Comparison of ENCODE assay signal across 25 mouse cellular contexts in the genomic region with DNA sequence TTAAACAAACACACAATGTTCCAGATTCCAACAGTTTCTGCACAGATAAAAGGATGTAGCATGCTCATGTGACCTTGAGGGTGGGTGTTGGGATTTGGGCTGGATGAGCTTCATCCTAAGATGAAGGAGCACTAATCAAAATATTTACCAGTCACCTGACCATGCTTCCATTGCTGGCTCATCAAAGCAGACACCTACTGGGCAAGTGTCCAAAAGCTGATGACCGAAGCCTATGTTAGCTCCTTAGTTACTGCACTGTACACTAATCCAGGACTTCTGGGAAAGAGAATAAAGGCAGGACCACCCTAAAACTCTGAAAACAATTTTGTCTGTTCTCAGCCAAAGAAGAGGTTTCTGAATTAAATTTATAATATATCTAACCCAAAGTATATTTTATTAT.
DNase-seq lines count a peak whose midpoint lies in the region; ATAC-seq and TF ChIP-seq lines count a peak whose summit lies in the region.
"Had no signal": no experiment of that assay in that cellular context is flagged by ENCODE, and none has a peak within 500 bp of the region (broad histone marks: within the 10 kb centered on the region; RNA-seq: fewer than 3 reads in every experiment).

No protein-coding gene starts in this region.

- no peak overlapping the region for H3K27ac ChIP-seq in forebrain, embryonic 13.5 days
- H3K27ac ChIP-seq in forebrain, embryonic 11.5 days (ENCODE audit: low read depth, low read length) = no peak overlapping the region
- H3K27ac ChIP-seq in midbrain, embryonic 13.5 days = no peak overlapping the region
- H3K27ac ChIP-seq in midbrain, embryonic 16.5 days (ENCODE audit: low read length) = no peak overlapping the region
- H3K27ac ChIP-seq: embryonic facial prominence, embryonic 10.5 days; embryonic facial prominence, embryonic 13.5 days; gastrocnemius, adult 2 months; hindbrain, embryonic 12.5 days; hindbrain, embryonic 15.5 days had no signal

- WGBS in forebrain, embryonic 13.5 days = 41% methylated on average over 1 of the region's 1 CpGs
- 89% methylated on average over 1 of the region's 1 CpGs for WGBS in forebrain, embryonic 11.5 days
- 85% methylated on average over 1 of the region's 1 CpGs for WGBS in midbrain, embryonic 13.5 days
- 63% methylated on average over 1 of the region's 1 CpGs for WGBS in midbrain, embryonic 16.5 days

- TF ChIP-seq CTCF in brain, embryonic 14.5 days (IDR thresholded peaks at IDR 0.05; ENCODE audit: borderline replicate concordance, extremely low read depth, insufficient read depth, insufficient read length) = no peak

- peak; percentile 93 for ATAC-seq in forebrain, embryonic 13.5 days
- no peak; the same call in 1 of the 2 replicates for ATAC-seq in forebrain, embryonic 11.5 days (replicated peaks; ENCODE audit: low FRiP score)
- 0 out of 2 replicates have a peak, but pooled peaks have one; percentile 37 for ATAC-seq in midbrain, embryonic 13.5 days
- ATAC-seq in midbrain, embryonic 16.5 days = no peak
- ATAC-seq: activated CD4-positive, CD25-positive, alpha-beta regulatory T cell, adult 4 months; intestine, postnatal 0 days had no signal

- TF ChIP-seq POLR2A in brain, embryonic 14.5 days (IDR thresholded peaks at IDR 0.05; ENCODE audit: borderline replicate concordance, extremely low read depth, insufficient read depth, insufficient read length, poor library complexity, severe bottlenecking) = no peak

- H3K4me2 ChIP-seq in forebrain, embryonic 13.5 days = no peak overlapping the region
- no peak overlapping the region for H3K4me2 ChIP-seq in forebrain, embryonic 11.5 days (ENCODE audit: low read depth, low read length, severe bottlenecking)
- no peak overlapping the region for H3K4me2 ChIP-seq in midbrain, embryonic 13.5 days (replicated peaks)
- no peak overlapping the region for H3K4me2 ChIP-seq in midbrain, embryonic 16.5 days (ENCODE audit: low read length)
- H3K4me2 ChIP-seq: embryonic facial prominence, embryonic 13.5 days; heart, embryonic 11.5 days; hindbrain, embryonic 12.5 days; hindbrain, embryonic 15.5 days had no signal

- H3K4me3 ChIP-seq in forebrain, embryonic 13.5 days = no peak overlapping the region
- no peak overlapping the region for H3K4me3 ChIP-seq in forebrain, embryonic 11.5 days (ENCODE audit: low read depth, low read length)
- no peak overlapping the region for H3K4me3 ChIP-seq in midbrain, embryonic 13.5 days (replicated peaks)
- no peak overlapping the region for H3K4me3 ChIP-seq in midbrain, embryonic 16.5 days (ENCODE audit: low read depth, low read length)
- H3K4me3 ChIP-seq: embryonic facial prominence, embryonic 10.5 days; embryonic facial prominence, embryonic 13.5 days; erythroblast, embryonic 14.5 days; gastrocnemius, adult 2 months; hindbrain, embryonic 12.5 days; hindbrain, embryonic 15.5 days had no signal

- H3K36me3 ChIP-seq in forebrain, embryonic 13.5 days (ENCODE audit: poor library complexity, severe bottlenecking) = no peaks in the 10 kb centered on the region
- no peaks in the 10 kb centered on the region for H3K36me3 ChIP-seq in forebrain, embryonic 11.5 days (ENCODE audit: control insufficient read depth, insufficient read depth, low read length)
- H3K36me3 ChIP-seq in midbrain, embryonic 13.5 days = no peaks in the 10 kb centered on the region
- no peaks in the 10 kb centered on the region for H3K36me3 ChIP-seq in midbrain, embryonic 16.5 days (ENCODE audit: control insufficient read depth, insufficient read depth, low read length)
- H3K36me3 ChIP-seq: embryonic facial prominence, embryonic 10.5 days; embryonic facial prominence, embryonic 13.5 days; hindbrain, embryonic 12.5 days; hindbrain, embryonic 15.5 days had no signal

- no peaks in the 10 kb centered on the region for H3K9me3 ChIP-seq in forebrain, embryonic 13.5 days (replicated peaks)
- H3K9me3 ChIP-seq in forebrain, embryonic 11.5 days (ENCODE audit: control insufficient read depth, low read length) = no peaks in the 10 kb centered on the region
- H3K9me3 ChIP-seq in midbrain, embryonic 13.5 days = no peaks in the 10 kb centered on the region
- no peaks in the 10 kb centered on the region for H3K9me3 ChIP-seq in midbrain, embryonic 16.5 days (replicated peaks; ENCODE audit: control insufficient read depth, low read length, poor library complexity, severe bottlenecking)
- H3K9me3 ChIP-seq: embryonic facial prominence, embryonic 10.5 days; embryonic facial prominence, embryonic 13.5 days; hindbrain, embryonic 12.5 days; hindbrain, embryonic 15.5 days had no signal

- no peaks in the 10 kb centered on the region for H3K4me1 ChIP-seq in forebrain, embryonic 13.5 days
- H3K4me1 ChIP-seq in forebrain, embryonic 11.5 days (replicated peaks; ENCODE audit: control insufficient read depth, insufficient read depth, low read length) = no peaks in the 10 kb centered on the region
- H3K4me1 ChIP-seq in midbrain, embryonic 13.5 days (replicated peaks) = no peaks in the 10 kb centered on the region
- H3K4me1 ChIP-seq in midbrain, embryonic 16.5 days (ENCODE audit: control insufficient read depth, insufficient read depth, low read length) = no peaks in the 10 kb centered on the region
- H3K4me1 ChIP-seq: embryonic facial prominence, embryonic 10.5 days; embryonic facial prominence, embryonic 13.5 days; hindbrain, embryonic 12.5 days; hindbrain, embryonic 15.5 days had no signal

- peak; percentile 38 to 53 for DNase-seq in cerebellum, postnatal 10 days
- DNase-seq in cerebellum, adult 11-12 months = no peak
- DNase-seq in forebrain, embryonic 11.5 days (ENCODE audit: low spot score) = no peak
- peak; percentile 85 for DNase-seq in brain, embryonic 14.5 days (ENCODE audit: low read depth)
- no peak for DNase-seq in retina, postnatal 1 day
- DNase-seq: adrenal gland, postnatal 10 days; adrenal gland, postnatal 36 days; cerebellum, adult 11 months; cerebellum, adult 8-10 months; cerebellum, postnatal 36 days; embryo, embryonic 11 days; gastrocnemius, adult 2 months; gastrocnemius, postnatal 14 days; heart, adult 11 months had no signal

- H3K9ac ChIP-seq in forebrain, embryonic 13.5 days = no peak overlapping the region
- H3K9ac ChIP-seq in forebrain, embryonic 11.5 days (ENCODE audit: low read length) = no peak overlapping the region
- no peak overlapping the region for H3K9ac ChIP-seq in midbrain, embryonic 13.5 days (replicated peaks)
- H3K9ac ChIP-seq in midbrain, embryonic 16.5 days (ENCODE audit: low read depth, low read length) = no peak overlapping the region
- H3K9ac ChIP-seq: embryonic facial prominence, embryonic 13.5 days; hindbrain, embryonic 12.5 days; hindbrain, embryonic 15.5 days had no signal

- H3K27me3 ChIP-seq in forebrain, embryonic 13.5 days = no peaks in the 10 kb centered on the region
- no peaks in the 10 kb centered on the region for H3K27me3 ChIP-seq in forebrain, embryonic 11.5 days (ENCODE audit: control insufficient read depth, insufficient read depth, low read length)
- no peaks in the 10 kb centered on the region for H3K27me3 ChIP-seq in midbrain, embryonic 13.5 days
- H3K27me3 ChIP-seq in midbrain, embryonic 16.5 days (ENCODE audit: control insufficient read depth, insufficient read depth, low read depth, low read length) = no peaks in the 10 kb centered on the region
- H3K27me3 ChIP-seq: embryonic facial prominence, embryonic 13.5 days; hindbrain, embryonic 12.5 days; hindbrain, embryonic 15.5 days had no signal

Comparison
In these comparisons a context has a peak if more than half of its experiments do, and no peak if none do; other contexts are left out.
1. DNase-seq: peak in cerebellum, postnatal 10 days (2 of 2) and brain, embryonic 14.5 days (single experiment); none in cerebellum, adult 11-12 months (single experiment), forebrain, embryonic 11.5 days (single experiment) and retina, postnatal 1 day (single experiment).
2. ATAC-seq: peak in forebrain, embryonic 13.5 days (single experiment) and midbrain, embryonic 13.5 days (single experiment); none in forebrain, embryonic 11.5 days (single experiment) and midbrain, embryonic 16.5 days (single experiment).